Mouse (Mus musculus) lung, embryonic 15.5 days (tissue): ENCODE results near the gene Lce3e. TPM values are rescaled to one million over a fixed set of nuclear protein-coding genes. Genes with fewer than 3 reads are reported as not detected.

Experiments
- ATAC-seq: fragments of 200-750 bp; cut with Nextera tagmentation; 2 replicates; pipeline ENCODE4 v1.8.0; 2017; ENCODE audit warnings: moderate number of reproducible peaks, borderline replicate concordance; ENCODE audit not compliant: low FRiP score, low TSS enrichment; ENCODE audit errors: extremely low read depth
- H3K27ac ChIP-seq: fragments of 300-500 bp; sonication (generic); 2 replicates; pipeline ENCODE4 v1.5.1; 2015; ENCODE audit warnings: moderate library complexity, mild to moderate bottlenecking, inconsistent platforms
- H3K27me3 ChIP-seq: fragments of 300-500 bp; sonication (generic); 2 replicates; pipeline ENCODE4 v1.6.1; 2015; ENCODE audit warnings: inconsistent platforms
- H3K36me3 ChIP-seq: fragments of 300-500 bp; sonication (generic); 2 replicates; pipeline ENCODE4 v1.6.1; 2015; ENCODE audit warnings: inconsistent platforms
- H3K4me1 ChIP-seq: fragments of 300-500 bp; sonication (generic); 2 replicates; pipeline ENCODE4 v1.6.1; 2015; ENCODE audit warnings: inconsistent platforms
- H3K4me2 ChIP-seq: fragments of 300-500 bp; sonication (generic); 2 replicates; pipeline ENCODE4 v1.6.1; 2015; ENCODE audit warnings: inconsistent platforms, mild to moderate bottlenecking, moderate library complexity
- H3K4me3 ChIP-seq: fragments of 300-500 bp; sonication (generic); 2 replicates; pipeline ENCODE4 v1.5.1; 2015; ENCODE audit warnings: mild to moderate bottlenecking, inconsistent platforms
- H3K9ac ChIP-seq: fragments of 300-500 bp; sonication (generic); 2 replicates; pipeline ENCODE4 v1.6.1; 2015; ENCODE audit warnings: inconsistent platforms
- H3K9me3 ChIP-seq: fragments of 300-500 bp; sonication (generic); 2 replicates; pipeline ENCODE4 v1.6.1; 2016; ENCODE audit warnings: inconsistent platforms
- WGBS: fragments of 180-500 bp; shearing (Covaris S2); methylation state at CpG from one replicate; pipeline ENCODE4 v1.1.7; 2015; 5-methylcytosine and 5-hydroxymethylcytosine counted together
- polyA plus RNA-seq: library from polyadenylated mRNA; unstranded; fragments of >200 nt; fragmentation: Nextera tagmentation; extraction: Ambion mirVana; gene quantifications from 2 replicates; pipeline ENCODE4 v1.2.1, GENCODE M21; 2015

The Lce3e gene
- polyA plus RNA-seq, result not detected in 2 replicates

- WGBS, result 82% methylated on average over 2 of the region's 2 CpGs
- Histone ChIP-seq H3K4me1 (no peaks in the 10 kb centered on the region), H3K9ac (no peak within 1 kb of the TSS), H3K9me3 (no peaks in the 10 kb centered on the region), H3K4me3 (no peak within 1 kb of the TSS), H3K27me3 (no peaks in the 10 kb centered on the region), H3K36me3 (no peaks in the 10 kb centered on the region), H3K27ac (no peak within 1 kb of the TSS), H3K4me2 (no peak within 1 kb of the TSS)
- no peak for ATAC-seq
These were observed at the start of gene Lce3e for GRCm38 (mm10) chr3:92966761-92967160. Lce3e (plus strand) TSS chr3:92967061.

GRCm38 (mm10) chr3:92920364-92920763, 46.5 kb upstream of the Lce3e start:
- H3K4me3 ChIP-seq, result no peak overlapping the region
- ATAC-seq, result no peak
- 53% methylated on average over 4 of the region's 4 CpGs for WGBS

GRCm38 (mm10) chr3:92926130-92926529, 40.7 kb upstream of the Lce3e start, which contains the start of gene Lce3a:
Lce3a (minus strand) TSS chr3:92926230.
- Histone ChIP-seq H3K4me1 (no peaks in the 10 kb centered on the region), H3K27me3 (no peaks in the 10 kb centered on the region), H3K4me3 (no peak within 1 kb of the TSS), H3K9ac (no peak within 1 kb of the TSS), H3K36me3 (no peaks in the 10 kb centered on the region), H3K27ac (no peak within 1 kb of the TSS), H3K9me3 (no peaks in the 10 kb centered on the region), H3K4me2 (no peak within 1 kb of the TSS)
- 50% methylated on average over 2 of the region's 2 CpGs for WGBS
- ATAC-seq, result no peak

More at GRCm38 (mm10) chr3:92920364-92920763, 46.5 kb upstream of the Lce3e start:
- no peaks in the 10 kb centered on the region for H3K27me3 ChIP-seq
- no peaks in the 10 kb centered on the region for H3K4me1 ChIP-seq
- no peaks in the 10 kb centered on the region for H3K36me3 ChIP-seq
- H3K4me2 ChIP-seq, result no peak overlapping the region
- H3K27ac ChIP-seq, result no peak overlapping the region
- no peak overlapping the region for H3K9ac ChIP-seq
- H3K9me3 ChIP-seq, result no peaks in the 10 kb centered on the region

GRCm38 (mm10) chr3:92932679-92933078, 34.2 kb upstream of the Lce3e start, which contains the start of gene Lce3b:
Lce3b (plus strand) TSS chr3:92932979.
- H3K9ac ChIP-seq, result no peak within 1 kb of the TSS
- no peak within 1 kb of the TSS for H3K4me3 ChIP-seq
- H3K4me1 ChIP-seq, result no peaks in the 10 kb centered on the region
- no peak within 1 kb of the TSS for H3K27ac ChIP-seq
- no peaks in the 10 kb centered on the region for H3K27me3 ChIP-seq
- no peaks in the 10 kb centered on the region for H3K9me3 ChIP-seq
- no peak for ATAC-seq
- no peak within 1 kb of the TSS for H3K4me2 ChIP-seq
- no peaks in the 10 kb centered on the region for H3K36me3 ChIP-seq
- WGBS, result 47% methylated on average over 2 of the region's 2 CpGs

GRCm38 (mm10) chr3:92944186-92944585, 22.7 kb upstream of the Lce3e start, which contains the start of gene Lce3c:
Lce3c (plus strand) TSS chr3:92944486.
- no peaks in the 10 kb centered on the region for H3K27me3 ChIP-seq
- no peaks in the 10 kb centered on the region for H3K9me3 ChIP-seq
- no peak within 1 kb of the TSS for H3K9ac ChIP-seq
- 52% methylated on average over 1 of the region's 1 CpGs for WGBS
- H3K27ac ChIP-seq, result no peak within 1 kb of the TSS
- H3K4me1 ChIP-seq, result no peaks in the 10 kb centered on the region
- ATAC-seq, result no peak
- no peaks in the 10 kb centered on the region for H3K36me3 ChIP-seq
- H3K4me2 ChIP-seq, result no peak within 1 kb of the TSS
- H3K4me3 ChIP-seq, result no peak within 1 kb of the TSS

GRCm38 (mm10) chr3:92957090-92957489, 9.8 kb upstream of the Lce3e start, which contains the start of gene Lce3d:
Lce3d (plus strand) TSS chr3:92957390.
- ATAC-seq, result no peak
- 89% methylated on average over 1 of the region's 1 CpGs for whole genome bisulfite sequencing
- Histone ChIP-seq H3K9me3 (no peaks in the 10 kb centered on the region), H3K4me2 (no peak within 1 kb of the TSS), H3K36me3 (no peaks in the 10 kb centered on the region), H3K27me3 (no peaks in the 10 kb centered on the region), H3K4me3 (no peak within 1 kb of the TSS), H3K4me1 (no peaks in the 10 kb centered on the region), H3K27ac (no peak within 1 kb of the TSS), H3K9ac (no peak within 1 kb of the TSS)

- Histone ChIP-seq H3K9ac (no peak overlapping the region), H3K4me2 (no peak overlapping the region), H3K27me3 (no peaks in the 10 kb centered on the region), H3K4me1 (no peaks in the 10 kb centered on the region), H3K27ac (no peak overlapping the region), H3K36me3 (no peaks in the 10 kb centered on the region), H3K9me3 (no peaks in the 10 kb centered on the region), H3K4me3 (no peak overlapping the region)
- ATAC-seq, result no peak
- WGBS, result 52% methylated on average over 2 of the region's 2 CpGs
These were observed 11.6 kb downstream of the Lce3e start for GRCm38 (mm10) chr3:92978484-92978883.

- no peak for ATAC-seq
- no peaks in the 10 kb centered on the region for H3K4me1 ChIP-seq
- H3K4me2 ChIP-seq, result no peak within 1 kb of the TSS
- H3K9ac ChIP-seq, result no peak within 1 kb of the TSS
- no peak within 1 kb of the TSS for H3K4me3 ChIP-seq
- H3K27me3 ChIP-seq, result no peaks in the 10 kb centered on the region
- no peak within 1 kb of the TSS for H3K27ac ChIP-seq
- H3K9me3 ChIP-seq, result no peaks in the 10 kb centered on the region
- H3K36me3 ChIP-seq, result no peaks in the 10 kb centered on the region
These were observed 25.1 kb downstream of the Lce3e start, which contains the start of gene Lce3f for GRCm38 (mm10) chr3:92991926-92992325. Lce3f (plus strand) TSS chr3:92992226.

- Histone ChIP-seq H3K4me1 (no peaks in the 10 kb centered on the region), H3K4me3 (no peak overlapping the region), H3K4me2 (no peak overlapping the region), H3K36me3 (no peaks in the 10 kb centered on the region), H3K27me3 (no peaks in the 10 kb centered on the region), H3K27ac (no peak overlapping the region), H3K9ac (no peak overlapping the region), H3K9me3 (no peaks in the 10 kb centered on the region)
- no peak; the same call in 1 of the 2 replicates for ATAC-seq
- 1% methylated on average over 7 of the region's 7 CpGs for WGBS
These were observed 31.8 kb downstream of the Lce3e start for GRCm38 (mm10) chr3:92998691-92999090.

- WGBS, result 62% methylated on average over 3 of the region's 3 CpGs
- no peaks in the 10 kb centered on the region for H3K4me1 ChIP-seq
- H3K4me3 ChIP-seq, result no peak overlapping the region
- ATAC-seq, result no peak
- no peaks in the 10 kb centered on the region for H3K9me3 ChIP-seq
- H3K27ac ChIP-seq, result no peak overlapping the region
- no peaks in the 10 kb centered on the region for H3K27me3 ChIP-seq
- no peaks in the 10 kb centered on the region for H3K36me3 ChIP-seq
- no peak overlapping the region for H3K4me2 ChIP-seq
- H3K9ac ChIP-seq, result no peak overlapping the region
These were observed 33.8 kb downstream of the Lce3e start for GRCm38 (mm10) chr3:93000621-93001020.

GRCm38 (mm10) chr3:93002843-93003242, 36.0 kb downstream of the Lce3e start:
- Histone ChIP-seq H3K4me2 (no peak overlapping the region), H3K27ac (no peak overlapping the region), H3K4me3 (no peak overlapping the region), H3K9ac (no peak overlapping the region), H3K4me1 (no peaks in the 10 kb centered on the region), H3K9me3 (no peaks in the 10 kb centered on the region), H3K27me3 (no peaks in the 10 kb centered on the region), H3K36me3 (no peaks in the 10 kb centered on the region)
- ATAC-seq, result no peak
- 68% methylated on average over 4 of the region's 4 CpGs for WGBS

GRCm38 (mm10) chr3:93014378-93014801, 47.5 kb downstream of the Lce3e start:
- Histone ChIP-seq H3K9ac (peak overlapping the region; percentile 36), H3K4me3 (peak overlapping the region; percentile 45), H3K9me3 (no peaks in the 10 kb centered on the region), H3K27me3 (no peaks in the 10 kb centered on the region), H3K4me2 (peak overlapping the region; percentile 88), H3K36me3 (no peaks in the 10 kb centered on the region), H3K4me1 (no peaks in the 10 kb centered on the region; the same call in 1 of the 2 replicates), H3K27ac (no peak overlapping the region)
- 2% methylated on average over 24 of the region's 24 CpGs for WGBS
- peak; percentile 84; the same call in 1 of the 2 replicates for ATAC-seq
